Mouse (Mus musculus): Measurements from ENCODE around the gene Apof.

- TF ChIP-seq CTCF (IDR thresholded peaks at IDR 0.05; ENCODE audit: borderline replicate concordance, control insufficient read depth, extremely low read depth, insufficient read depth, low read length, poor library complexity) (no peak), POLR2A (IDR thresholded peaks at IDR 0.05; ENCODE audit: control insufficient read depth, extremely low read depth, insufficient read depth, low read length, poor library complexity) (no peak)
These were observed 28.3 kb upstream of the Apof start for GRCm38 (mm10) chr10:128240131-128240530.

Measured in thymus, adult 2 months (tissue).